Mouse (Mus musculus) left cerebral cortex, adult 6 months (tissue): ENCODE results near the gene Cd81. TPM values are rescaled to one million over a fixed set of nuclear protein-coding genes. Genes with fewer than 3 reads are reported as not detected.

ENCODE experiments used
- long read RNA-seq, 2 experiments: library from polyadenylated mRNA; unstranded; transcript quantifications; one replicate each; pipeline ENCODE4 v2.0.0; 2019 to 2020
- polyA plus RNA-seq: library from polyadenylated mRNA; unstranded; fragments of <200 nt; fragmentation: Nextera tagmentation; gene quantifications from 2 replicates; pipeline ENCODE4 v1.2.3, GENCODE M21; 2021

The Cd81 gene
- polyA plus RNA-seq = 902 and 1,249 TPM in 2 replicates
- long read RNA-seq, experiment 1, transcript Cd81-201 (8 exons, 1,533 nt) = major isoform, 3,505 of 3,609 reads
- long read RNA-seq, experiment 1, partial matches to known transcripts = 15 of 3,609 reads
- long read RNA-seq, experiment 1, other reads (novel, unspliced or antisense) = 85 of 3,609 reads
- long read RNA-seq, experiment 2, transcript Cd81-201 (8 exons, 1,533 nt) = major isoform, 1,787 of 1,923 reads
- long read RNA-seq, experiment 2, transcript Cd81-203 (3 exons, 943 nt) = minor isoform, 7 of 1,923 reads
- long read RNA-seq, experiment 2, transcript Cd81-206 (6 exons, 1,607 nt) = minor isoform, 7 of 1,923 reads
- long read RNA-seq, experiment 2, partial matches to known transcripts = 75 of 1,923 reads
- long read RNA-seq, experiment 2, other reads (novel, unspliced or antisense) = 47 of 1,923 reads

DNA sequence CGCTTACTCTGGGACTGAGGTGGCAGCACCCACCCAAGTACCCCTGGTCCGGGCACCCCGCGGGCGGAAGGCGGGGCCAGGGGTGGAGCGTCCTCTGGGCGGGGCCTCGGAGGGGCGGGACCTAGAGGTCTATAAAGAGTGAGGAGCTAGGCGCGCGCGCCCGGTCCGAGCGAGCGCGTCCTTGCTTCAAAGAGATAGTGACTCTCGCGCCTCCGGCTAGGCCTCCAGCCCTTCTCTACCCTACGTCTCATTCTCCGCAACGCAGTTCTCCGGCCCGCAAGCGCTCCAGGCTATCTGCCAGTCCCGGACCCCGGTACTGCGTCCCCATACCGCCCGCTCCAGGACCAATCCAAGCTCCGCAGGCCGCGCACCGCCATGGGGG lies at the start of gene Cd81:
Gene Cd81 (plus strand): TSS at position 114 of the 382 bp plus-strand sequence.

DNA sequence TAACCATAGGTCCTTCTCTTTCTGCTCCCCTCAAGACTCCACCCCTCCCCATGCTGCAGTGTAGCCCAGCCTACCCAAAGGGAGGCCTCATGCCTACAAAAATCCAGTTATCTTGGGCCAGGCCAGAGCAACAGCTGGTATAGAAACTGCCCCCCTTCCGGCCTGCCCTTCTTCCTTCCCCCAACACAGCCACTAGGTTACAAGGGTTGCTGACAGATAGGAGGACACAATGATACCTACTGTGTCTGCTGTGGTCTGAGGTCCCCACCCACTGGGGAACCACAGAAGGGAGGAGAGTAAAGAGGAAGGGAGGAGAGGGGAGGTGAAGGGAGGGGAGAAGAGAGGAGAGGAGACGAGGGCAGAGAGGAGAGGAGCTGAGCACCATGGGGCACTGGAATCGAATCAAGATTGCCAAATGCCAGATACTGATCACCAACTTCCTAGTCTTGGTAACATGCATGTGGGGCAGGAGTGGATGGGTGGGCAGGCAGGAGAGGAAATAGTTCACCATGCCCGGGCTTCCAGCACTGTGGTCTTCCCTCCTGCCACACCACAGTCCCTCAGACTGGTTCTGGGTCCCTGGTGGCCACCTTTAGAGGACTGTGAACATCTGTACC lies 47.7 kb upstream of the Cd81 start, which contains the start of gene Tspan32:
Gene Tspan32 (plus strand): TSS at position 320 of the 617 bp plus-strand sequence.

DNA sequence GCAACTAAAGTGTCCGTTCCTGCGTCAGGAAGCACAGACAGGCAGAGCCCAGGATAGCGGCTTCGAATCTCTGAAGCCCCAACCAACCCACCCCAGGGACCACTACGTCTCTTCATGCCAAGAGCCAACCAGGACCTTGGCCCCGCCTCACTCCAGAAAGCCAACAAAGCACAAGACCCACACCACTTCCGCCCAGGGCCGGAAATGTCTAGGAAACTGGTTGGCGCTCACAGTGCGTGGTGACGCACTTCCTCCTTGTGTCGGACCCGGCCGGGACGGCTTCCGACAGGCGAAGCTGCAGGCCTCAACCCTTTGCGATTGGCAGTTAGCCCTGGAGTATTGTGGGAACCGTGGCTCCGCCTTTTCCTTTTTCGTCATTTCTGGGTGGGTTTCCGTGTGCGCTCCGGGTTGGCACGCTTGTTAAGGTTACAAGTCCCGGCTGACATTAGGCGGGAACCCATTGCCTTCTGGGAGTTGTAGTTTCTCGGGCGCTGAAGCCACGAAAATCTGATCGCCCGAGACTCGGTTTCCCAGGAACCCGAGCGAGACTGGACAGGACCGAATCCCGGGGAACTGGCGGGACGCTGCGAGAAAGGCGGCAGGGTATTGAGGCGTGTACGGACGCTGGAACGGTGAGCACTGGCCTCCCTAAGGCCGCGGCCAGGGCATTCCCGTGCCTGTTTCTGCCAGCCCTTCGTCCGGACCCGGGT lies 16.5 kb downstream of the Cd81 start, which contains the start of gene Tssc4:
Gene Tssc4 (plus strand): TSS at position 368 of the 710 bp plus-strand sequence.

DNA sequence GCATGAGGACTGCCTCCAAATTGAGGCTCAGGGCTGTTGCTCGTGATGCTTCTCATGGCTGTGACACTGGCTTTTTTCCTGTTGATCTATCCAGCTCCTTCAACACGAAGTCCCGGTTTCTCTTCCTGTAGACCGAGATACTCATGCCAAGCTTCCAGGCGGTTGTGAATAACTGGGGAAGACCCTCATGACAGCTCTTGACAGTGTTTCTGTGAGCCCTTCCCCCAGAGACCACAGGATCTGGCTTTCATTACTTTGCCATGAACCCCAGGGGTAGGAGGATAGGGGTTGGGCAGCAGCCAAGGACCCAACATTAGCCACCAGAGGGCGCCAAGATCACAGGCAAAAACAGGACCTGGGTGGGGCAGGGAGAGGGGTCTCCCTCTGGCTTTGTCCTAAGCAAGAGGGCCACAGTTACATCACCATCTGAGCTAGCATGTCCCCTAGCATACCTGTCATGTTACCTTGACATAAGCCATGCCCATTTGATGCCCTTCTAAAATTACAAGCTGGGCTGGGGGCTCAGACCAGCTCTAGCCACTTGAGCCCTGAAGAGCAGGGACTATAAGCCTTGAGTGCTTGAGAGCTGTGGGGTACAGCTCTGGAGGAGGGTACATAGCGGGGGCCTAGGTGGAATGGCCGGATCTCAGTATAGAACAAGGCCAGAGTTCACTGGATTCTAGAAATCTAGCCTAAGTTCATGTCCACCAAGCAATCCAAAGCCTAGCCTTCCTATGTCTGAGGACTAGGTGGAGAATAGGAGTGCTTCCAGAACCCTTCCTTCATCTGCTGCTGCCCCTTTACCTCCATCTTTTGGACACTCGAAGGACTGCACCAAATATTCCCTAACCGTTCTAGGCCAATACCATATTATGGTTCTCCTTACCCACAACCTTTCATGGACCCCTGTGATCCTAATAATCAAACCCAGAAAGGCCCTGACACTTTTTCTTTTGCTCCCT lies 42.3 kb downstream of the Cd81 start, which contains the start of gene Trpm5:
Gene Trpm5 (minus strand): TSS at position 51 of the 962 bp plus-strand sequence.

DNA sequence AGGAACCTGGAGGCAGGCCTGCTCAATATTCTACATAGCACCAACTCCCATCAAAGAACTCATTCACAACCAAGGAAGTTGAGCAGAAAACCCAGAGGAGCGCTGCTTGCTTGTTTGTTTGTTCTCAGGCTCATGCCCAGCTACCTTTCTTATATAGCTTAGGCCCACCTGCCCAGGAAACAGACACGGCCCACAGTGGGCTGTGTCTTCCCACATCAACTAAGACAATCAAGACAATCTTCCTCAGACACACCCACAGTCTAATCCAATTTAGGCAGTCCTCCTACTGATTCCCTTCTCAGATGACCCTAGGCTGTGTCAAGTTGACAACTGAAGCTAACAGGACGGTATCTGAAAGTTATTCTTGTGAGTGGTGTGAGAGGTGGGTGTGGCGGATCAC lies 53.5 kb downstream of the Cd81 start, which contains the start of gene Kcnq1:
Gene Kcnq1 (plus strand): TSS at position 301 of the 400 bp plus-strand sequence.

Other genes with a start within 250 kb of the Cd81 start
- 3.0 and 3.4 TPM in 2 replicates for gene Th, start 121.6 kb upstream of the Cd81 start, polyA plus RNA-seq
- 0.25 and 0.33 TPM in 2 replicates for gene Ascl2, start 83.5 kb upstream of the Cd81 start, polyA plus RNA-seq
- 0.27 and 0.45 TPM in 2 replicates for gene Tspan32, start 47.7 kb upstream of the Cd81 start, polyA plus RNA-seq
- gene Tssc4, start 16.5 kb downstream of the Cd81 start, polyA plus RNA-seq = 45.2 and 50.7 TPM in 2 replicates
- gene Trpm5, start 41.9 kb downstream of the Cd81 start, polyA plus RNA-seq = 0.31 TPM in 1 of 2 replicates, not detected in the other
- gene Kcnq1, start 53.6 kb downstream of the Cd81 start, polyA plus RNA-seq = 0.18 TPM in 2 replicates